Mouse (Mus musculus): ENCODE measurements around the gene Ino80b.

- TF ChIP-seq CTCF (IDR thresholded peaks at IDR 0.05; ENCODE audit: low read depth, low read length) = no peak
- no peak for TF ChIP-seq POLR2A (IDR thresholded peaks at IDR 0.05; ENCODE audit: borderline replicate concordance, low read depth, low read length)
Measured at GRCm38 (mm10) chr6:83101688-83102556, 23.3 kb downstream of the Ino80b start.

Data from bone marrow macrophage, adult 2 months (primary cell).